Mouse (Mus musculus) embryonic stem cell, embryonic (primary cell): ENCODE results near the gene Fxyd5.

Source experiments
- CTCF ChIA-PET, 4 experiments: fragments of 300-600 bp in 2 of 4; fragments of 350-600 bp in 2 of 4; sonication (Branson Sonifier 250); formaldehyde crosslinking; loops; one replicate each; lab custom pipeline; 2022; ENCODE audit warnings: inconsistent platforms in 2 of 4; lab: Charles Lee
- POLR2A ChIA-PET, 4 experiments: fragments of 300-600 bp in 2 of 4; fragments of 350-600 bp in 2 of 4; sonication (Branson Sonifier 250); formaldehyde crosslinking; loops; one replicate each; lab custom pipeline; 2022; ENCODE audit warnings: antibody characterized with exemption in 4 of 4, inconsistent platforms in 1 of 4; lab: Charles Lee

The Fxyd5 gene

DNA sequence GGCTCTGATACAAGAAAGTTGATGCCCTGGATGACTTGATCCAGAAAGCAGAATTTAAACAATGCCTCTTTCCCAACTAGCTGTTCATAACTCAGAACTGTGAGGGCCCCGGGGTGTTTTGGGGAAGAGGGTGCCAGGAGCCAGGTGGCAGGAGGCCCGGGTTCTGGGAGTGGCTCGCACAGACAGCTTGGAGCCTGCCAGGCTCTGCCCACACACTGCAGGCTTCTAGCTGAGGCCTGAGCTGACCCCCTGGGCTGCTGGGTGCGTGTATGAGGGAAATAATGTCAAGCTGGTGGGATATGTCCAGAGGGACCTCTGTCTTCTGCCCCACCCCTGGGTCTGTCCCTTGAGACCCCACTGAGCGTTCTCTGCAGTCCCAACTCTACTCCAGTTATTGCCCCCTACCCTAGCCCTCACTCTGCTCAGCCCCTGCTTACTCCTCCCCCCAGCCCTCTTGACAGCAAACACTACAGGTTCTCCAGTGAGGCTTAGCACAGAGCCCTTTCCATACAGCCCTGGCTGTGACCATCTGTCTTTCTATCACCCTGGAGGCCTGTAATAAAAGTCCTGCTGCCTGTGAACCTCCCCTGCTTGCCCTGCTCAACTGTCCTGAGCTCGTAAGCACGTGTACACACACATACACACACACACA lies 31.9 kb upstream of the Fxyd5 start:
- CTCF ChIA-PET, result interaction anchor here in 1 of 4 experiments (1.4 kb wide), 1 partner anchor 24 kb away, joined by 7 read pairs; no protein-coding TSS in a partner anchor
- POLR2A ChIA-PET, result no interaction called here

DNA sequence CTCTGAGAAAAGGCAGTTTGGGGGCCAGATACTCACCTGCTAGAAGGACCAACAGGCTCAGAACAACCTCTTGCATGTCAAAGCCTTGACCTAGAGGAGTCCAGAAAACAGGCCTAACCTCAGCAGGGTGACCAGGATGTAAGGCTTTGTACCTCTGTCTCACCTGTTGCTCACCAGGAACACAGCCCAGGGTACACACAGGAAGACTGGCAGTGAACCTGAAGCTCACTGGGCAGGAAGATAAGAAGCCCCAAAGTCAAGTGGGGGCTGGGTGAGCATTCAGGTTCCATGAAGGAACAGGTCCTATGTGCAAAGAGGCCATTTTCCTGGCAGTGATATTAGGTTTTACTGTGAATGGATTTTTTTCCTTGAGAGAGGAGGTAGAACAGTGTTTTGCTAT lies 31.3 kb upstream of the Fxyd5 start:
- POLR2A ChIA-PET, result no interaction called here
- CTCF ChIA-PET, result no interaction called here

DNA sequence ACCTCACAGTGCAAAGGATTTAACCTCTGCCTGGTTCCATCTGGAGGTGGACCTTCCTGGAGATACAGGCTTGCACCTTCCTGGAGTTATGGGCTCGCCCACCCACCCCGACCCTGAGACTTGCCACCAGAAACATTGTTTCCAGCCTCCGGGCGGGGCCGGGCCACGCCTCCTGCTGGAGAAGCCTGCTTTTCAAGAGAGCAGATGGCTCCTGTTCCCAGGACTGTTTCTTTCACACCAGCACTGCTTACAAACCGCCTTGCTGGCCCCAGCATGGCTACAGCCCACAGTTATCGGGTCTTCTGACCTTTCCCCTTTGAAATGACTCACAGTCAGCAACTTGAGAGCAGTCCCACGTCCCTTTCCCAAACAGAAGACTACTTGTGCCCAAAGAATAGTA lies 30.0 kb upstream of the Fxyd5 start:
- ChIA-PET CTCF (interaction anchor here in 1 of 4 experiments (3.0 kb wide), 1 partner anchor 13 kb away, joined by 8 read pairs; the partner anchor contains the start of gene Lgi4), POLR2A (no interaction called here)

DNA sequence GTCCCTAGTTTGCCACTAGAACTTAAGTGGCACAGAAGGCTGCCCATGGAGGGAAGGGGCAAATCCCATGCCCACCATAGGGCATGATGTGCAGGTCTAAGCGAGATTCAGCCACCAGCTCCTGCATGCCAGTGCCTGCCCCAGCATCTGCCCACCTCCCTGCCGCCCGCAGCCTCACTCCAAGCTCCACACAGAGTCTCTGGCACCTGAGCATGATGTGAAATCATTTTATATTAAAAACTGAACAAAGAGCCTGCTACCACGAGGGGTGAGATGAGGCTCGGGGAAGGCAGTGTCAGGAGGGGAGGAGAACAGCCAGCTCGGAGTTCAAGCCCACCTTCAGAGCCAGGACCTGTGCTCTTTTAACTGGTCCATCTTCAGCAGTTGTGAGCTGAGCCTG lies 28.0 kb upstream of the Fxyd5 start:
- POLR2A ChIA-PET, result interaction anchor here in 1 of 4 experiments (1.1 to 1.5 kb wide), 2 partner anchors 12 to 28 kb away, joined by 3 to 4 read pairs; no protein-coding TSS in a partner anchor
- CTCF ChIA-PET, result interaction anchor here (1.0 to 4.5 kb wide), 9 partner anchors 8 to 27 kb away, joined by 3 to 30 read pairs (median 5); partner anchors contain the start of gene Lgi4 (in 2 of the 4)

DNA sequence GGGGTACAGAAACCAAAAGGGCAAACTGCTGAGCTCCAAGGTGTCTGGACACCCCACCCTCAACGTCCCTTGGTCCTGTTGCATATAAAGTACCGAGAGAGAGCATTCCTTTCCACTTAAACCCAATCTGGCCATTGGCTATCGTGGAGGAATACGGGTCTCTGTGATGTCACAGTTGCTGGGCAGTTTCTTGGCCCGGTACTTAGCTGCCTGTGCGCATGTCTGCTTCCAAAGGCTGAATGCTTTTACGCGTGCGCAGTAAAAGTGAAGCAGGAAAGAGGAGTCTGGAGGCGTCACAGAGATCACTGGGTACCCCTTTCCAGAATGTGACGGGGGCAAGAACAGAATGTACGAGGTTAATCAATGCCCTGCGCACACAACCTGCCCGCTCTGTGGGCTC lies 27.2 kb upstream of the Fxyd5 start:
- ChIA-PET POLR2A (interaction anchor here in 1 of 4 experiments (0.6 to 1.1 kb wide), 2 partner anchors 12 to 14 kb away, joined by 3 read pairs; no protein-coding TSS in a partner anchor), CTCF (interaction anchor here (1.0 to 4.5 kb wide), 9 partner anchors 8 to 28 kb away, joined by 3 to 30 read pairs (median 5); partner anchors contain the start of gene Lgi4 (in 2 of the 4))

DNA sequence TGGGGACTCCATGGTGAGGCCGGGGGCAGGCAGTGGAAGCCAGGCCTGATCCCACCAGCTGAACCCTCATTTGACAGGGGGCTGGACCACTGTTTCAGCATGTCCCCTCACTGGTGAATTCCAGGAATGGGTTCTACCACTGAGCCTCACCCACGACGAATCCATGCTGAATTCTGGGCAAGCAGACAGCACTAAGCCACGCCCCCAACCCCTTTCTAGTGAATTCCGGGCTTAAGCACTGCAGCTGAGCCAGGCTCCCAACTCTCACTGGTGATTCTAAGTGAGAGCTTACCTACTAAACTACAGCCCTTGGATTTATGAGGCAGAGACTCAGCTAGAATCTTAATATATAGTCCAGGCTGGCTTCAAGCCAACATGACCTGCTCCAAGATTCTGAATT lies 25.6 kb upstream of the Fxyd5 start:
- CTCF ChIA-PET, result interaction anchor here in 3 of 4 experiments (0.7 to 4.5 kb wide), 17 partner anchors 9 to 434 kb away, joined by 3 to 30 read pairs (median 6); partner anchors contain the start of genes Lgi4 (in 2 of the 3), Fxyd1 (in 1 of the 3) and Gramd1a (in 1 of the 3)
- POLR2A ChIA-PET, result interaction anchor here in 2 of 4 experiments (0.7 to 2.2 kb wide), 11 partner anchors 10 to 85 kb away, joined by 3 to 6 read pairs (median 3); no protein-coding TSS in a partner anchor

DNA sequence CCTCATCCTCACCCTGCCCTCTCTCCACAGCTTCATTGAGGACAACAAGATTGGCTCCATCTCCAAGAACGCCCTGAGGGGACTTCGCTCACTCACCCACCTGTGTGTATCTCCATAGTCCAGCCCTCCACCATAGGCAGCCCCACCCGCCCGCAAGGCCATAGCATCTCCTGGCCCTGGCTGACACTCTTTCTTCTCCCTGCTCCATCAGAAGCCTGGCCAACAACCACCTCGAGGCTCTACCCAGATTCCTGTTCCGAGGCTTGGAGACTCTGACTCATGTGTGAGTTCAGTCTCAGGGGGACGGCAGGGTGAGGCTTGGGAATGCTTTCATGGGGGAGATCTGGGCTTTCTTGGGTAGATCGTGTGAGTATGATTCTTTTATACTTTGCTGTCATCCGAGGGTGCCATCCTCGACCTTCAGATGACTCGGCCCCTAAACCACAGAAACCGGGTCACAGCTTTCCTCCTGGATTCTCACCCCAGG lies 20.8 kb upstream of the Fxyd5 start:
- ChIA-PET POLR2A (interaction anchor here in 1 of 4 experiments (0.7 kb wide), 1 partner anchor 364 kb away, joined by 3 read pairs; no protein-coding TSS in a partner anchor), CTCF (interaction anchor here in 1 of 4 experiments (1.1 to 1.2 kb wide), 2 partner anchors 11 to 15 kb away, joined by 3 read pairs; no protein-coding TSS in a partner anchor)

DNA sequence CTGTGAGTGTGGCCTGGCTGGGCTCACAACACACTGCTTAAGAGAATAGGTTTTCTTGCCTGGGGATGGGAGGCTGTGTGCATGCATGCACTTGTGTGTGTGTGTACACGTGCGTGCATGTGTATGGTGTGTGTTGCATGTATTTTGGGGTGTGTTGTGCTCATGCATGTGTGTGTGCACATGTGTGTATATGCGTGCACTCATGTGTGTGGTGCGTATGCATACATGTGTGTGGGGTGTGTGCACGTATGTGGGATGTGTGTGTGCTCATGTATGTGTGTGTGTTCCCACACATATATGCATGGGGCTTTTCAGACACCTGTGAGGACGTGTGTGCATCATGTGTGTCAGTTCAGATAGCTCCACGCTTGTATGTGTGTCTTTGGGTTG lies 18.3 kb upstream of the Fxyd5 start:
- CTCF ChIA-PET, result interaction anchor here in 2 of 4 experiments (0.9 to 5.3 kb wide), 6 partner anchors 9 to 37 kb away, joined by 3 to 38 read pairs (median 4); partner anchors contain the start of genes Fxyd3 (in 1 of the 2) and Fxyd7 (in 1 of the 2)
- POLR2A ChIA-PET, result no interaction called here

DNA sequence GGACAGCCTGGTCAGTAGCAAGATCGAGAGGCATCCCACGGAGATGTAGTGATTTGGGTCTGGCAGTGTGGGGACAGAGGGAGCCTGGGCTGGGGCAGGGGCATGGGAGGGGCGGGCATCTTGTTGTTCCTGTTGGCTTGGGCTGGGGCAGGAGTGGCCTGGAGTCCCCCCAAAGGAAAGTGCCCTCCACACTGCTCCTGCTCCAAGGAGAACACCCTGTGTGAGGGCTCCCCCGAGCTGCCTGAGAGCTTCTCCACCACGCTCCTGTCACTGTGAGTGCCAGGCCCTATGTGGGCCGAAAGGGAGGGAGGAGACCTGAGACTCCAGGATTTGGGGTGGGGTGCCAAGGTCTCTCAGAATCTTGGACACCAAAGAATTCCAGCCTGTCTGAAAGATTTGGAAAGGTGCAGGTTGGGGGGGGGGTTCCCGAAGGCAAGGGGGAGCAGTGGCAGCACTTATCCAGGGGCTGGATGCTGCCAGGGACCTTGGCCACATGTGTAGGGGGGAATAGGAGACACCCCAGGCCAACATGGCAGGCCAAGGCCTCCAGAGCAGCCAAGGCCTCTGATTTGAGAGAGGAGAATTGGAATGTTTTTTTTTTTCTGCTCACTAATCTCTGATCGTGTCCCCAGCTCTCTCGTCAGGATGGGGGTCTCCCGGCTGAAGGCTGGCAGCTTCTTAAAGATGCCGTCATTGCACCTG lies 17.8 kb upstream of the Fxyd5 start:
- ChIA-PET POLR2A (no interaction called here), CTCF (interaction anchor here in 3 of 4 experiments (0.7 to 5.3 kb wide), 10 partner anchors 9 to 60 kb away, joined by 3 to 38 read pairs (median 4); partner anchors contain the start of genes Fxyd3 (in 1 of the 3) and Fxyd7 (in 1 of the 3))

DNA sequence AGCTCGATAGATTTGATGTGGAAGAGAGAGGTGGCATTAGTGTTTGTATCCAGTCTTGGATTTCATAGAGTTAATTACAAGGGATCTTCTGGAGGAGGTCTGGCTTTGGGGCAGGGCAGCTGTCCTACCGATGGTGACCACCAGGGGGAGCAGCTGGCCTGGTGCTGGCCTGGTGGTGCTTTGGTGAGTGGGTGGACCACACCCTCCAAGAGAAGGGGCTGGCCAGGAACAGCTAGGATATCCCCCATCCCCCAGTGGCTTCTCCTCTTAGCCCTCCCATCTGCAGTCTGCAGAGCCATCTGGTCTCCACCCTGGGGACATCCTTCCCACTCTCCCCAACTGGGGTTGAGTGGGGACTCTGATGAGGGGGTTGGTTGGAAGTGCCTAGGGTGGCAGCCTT lies 16.8 kb upstream of the Fxyd5 start, which contains the start of gene Lgi4:
TSS of gene Lgi4 (plus strand) at position 235 of the 400 bp plus-strand sequence.
- ChIA-PET POLR2A (interaction anchor here in 3 of 4 experiments (0.7 to 1.4 kb wide), 3 partner anchors 19 to 73 kb away, joined by 3 to 4 read pairs (median 3); no protein-coding TSS in a partner anchor), CTCF (interaction anchor here (0.7 to 5.3 kb wide), 28 partner anchors 8 to 253 kb away, joined by 3 to 38 read pairs (median 5); partner anchors contain the start of genes Fxyd3 (in 1 of the 4) and Gramd1a (in 1 of the 4))

DNA sequence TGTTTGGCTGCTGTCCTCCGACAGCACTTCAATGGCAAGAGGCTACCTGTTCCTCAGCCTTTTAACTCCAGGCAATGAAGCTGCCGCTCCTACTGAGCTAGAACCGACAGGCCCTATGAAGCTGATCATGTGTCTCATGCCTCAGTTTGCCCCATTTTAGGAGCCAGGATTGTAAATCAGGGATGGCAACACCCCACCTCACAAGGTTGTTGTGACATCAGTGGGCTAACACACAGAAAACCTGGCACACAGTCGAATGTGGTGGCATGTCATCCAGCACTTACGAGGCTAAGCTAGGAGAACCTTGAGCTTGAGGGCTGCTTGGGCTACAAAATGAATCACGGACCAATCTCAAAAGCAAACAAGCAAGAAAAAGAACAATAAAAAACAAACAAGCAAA lies 15.9 kb upstream of the Fxyd5 start:
- POLR2A ChIA-PET, result interaction anchor here in 2 of 4 experiments (1.4 kb wide), 2 partner anchors 11 to 40 kb away, joined by 3 read pairs; no protein-coding TSS in a partner anchor
- CTCF ChIA-PET, result interaction anchor here in 3 of 4 experiments (0.9 to 5.3 kb wide), 15 partner anchors 9 to 252 kb away, joined by 3 to 38 read pairs (median 8); partner anchors contain the start of gene Fxyd3 (in 1 of the 3)

DNA sequence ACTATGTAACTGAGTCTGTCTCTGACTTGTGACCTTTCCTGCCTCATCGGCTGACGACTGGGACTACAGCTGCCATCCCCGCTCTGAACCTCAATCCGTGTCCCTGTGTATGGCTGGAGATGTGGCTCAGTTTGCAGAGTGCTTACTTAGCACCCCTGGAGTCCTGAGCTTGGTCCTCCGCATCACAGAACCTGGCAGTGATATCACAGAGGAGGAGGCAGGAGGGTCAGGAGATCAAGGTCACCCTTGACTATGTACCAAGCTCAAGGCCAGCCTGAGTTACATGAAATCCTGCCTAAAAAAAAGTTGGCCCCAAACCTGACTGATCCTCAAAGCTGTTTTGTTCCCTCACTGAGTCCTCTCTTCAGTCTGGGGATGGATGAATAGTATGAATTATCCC lies 15.4 kb upstream of the Fxyd5 start:
- POLR2A ChIA-PET, result interaction anchor here in 2 of 4 experiments (1.0 to 1.4 kb wide), 2 partner anchors 12 to 14 kb away, joined by 3 read pairs; no protein-coding TSS in a partner anchor
- CTCF ChIA-PET, result interaction anchor here in 3 of 4 experiments (1.0 to 5.3 kb wide), 7 partner anchors 10 to 119 kb away, joined by 3 to 38 read pairs (median 9); partner anchors contain the start of gene Fxyd3 (in 1 of the 3)

DNA sequence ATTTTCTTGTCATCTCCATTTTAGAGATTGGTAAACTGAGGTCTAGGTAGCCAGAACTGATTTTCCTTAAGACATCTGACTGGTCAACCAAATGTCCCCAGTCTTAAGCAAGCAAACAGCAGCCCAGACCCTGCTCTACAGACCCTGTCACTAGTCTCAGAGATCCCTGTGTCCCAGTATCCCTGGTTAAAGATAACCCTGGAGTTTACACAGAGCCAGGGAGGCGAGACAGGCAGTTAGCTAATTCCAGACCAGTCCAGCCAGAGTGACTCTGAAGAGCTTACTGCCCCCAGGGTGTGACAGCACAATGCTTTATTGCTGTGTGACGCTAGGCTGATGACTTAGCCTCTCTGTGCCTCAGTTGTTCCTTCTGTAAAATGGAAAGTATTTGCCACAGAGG lies 14.8 kb upstream of the Fxyd5 start, which contains the start of gene Fxyd1:
TSS of gene Fxyd1 (minus strand) at position 129 of the 400 bp plus-strand sequence.
- POLR2A ChIA-PET, result interaction anchor here in 2 of 4 experiments (1.0 to 1.4 kb wide), 3 partner anchors 13 to 83 kb away, joined by 3 read pairs; no protein-coding TSS in a partner anchor
- CTCF ChIA-PET, result interaction anchor here (0.5 to 5.3 kb wide), 7 partner anchors 10 to 195 kb away, joined by 3 to 38 read pairs (median 4); partner anchors contain the start of gene Fxyd3 (in 1 of the 4)

DNA sequence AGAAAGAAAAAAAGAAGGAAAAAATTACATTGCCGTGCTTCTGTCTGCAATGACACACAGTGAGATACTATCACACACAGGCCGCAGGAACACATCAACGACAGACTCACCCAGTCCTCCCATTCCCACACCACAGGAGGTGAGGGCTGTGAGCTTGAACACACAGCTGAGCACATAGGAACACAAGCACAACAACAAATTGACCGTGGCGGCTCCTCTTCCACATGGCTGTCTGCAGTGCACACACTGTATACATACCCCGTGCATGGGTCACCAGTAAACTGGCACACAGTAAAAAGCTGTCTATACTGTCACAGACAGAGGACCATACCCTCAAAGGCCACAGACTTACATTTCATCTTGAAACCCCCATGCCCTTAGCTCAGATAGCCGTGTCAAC lies 14.2 kb upstream of the Fxyd5 start:
- ChIA-PET POLR2A (interaction anchor here in 2 of 4 experiments (0.7 to 1.0 kb wide), 3 partner anchors 11 to 82 kb away, joined by 3 read pairs; no protein-coding TSS in a partner anchor), CTCF (interaction anchor here (0.6 to 5.3 kb wide), 6 partner anchors 21 to 89 kb away, joined by 3 to 38 read pairs (median 4); partner anchors contain the start of gene Fxyd3 (in 1 of the 4))

DNA sequence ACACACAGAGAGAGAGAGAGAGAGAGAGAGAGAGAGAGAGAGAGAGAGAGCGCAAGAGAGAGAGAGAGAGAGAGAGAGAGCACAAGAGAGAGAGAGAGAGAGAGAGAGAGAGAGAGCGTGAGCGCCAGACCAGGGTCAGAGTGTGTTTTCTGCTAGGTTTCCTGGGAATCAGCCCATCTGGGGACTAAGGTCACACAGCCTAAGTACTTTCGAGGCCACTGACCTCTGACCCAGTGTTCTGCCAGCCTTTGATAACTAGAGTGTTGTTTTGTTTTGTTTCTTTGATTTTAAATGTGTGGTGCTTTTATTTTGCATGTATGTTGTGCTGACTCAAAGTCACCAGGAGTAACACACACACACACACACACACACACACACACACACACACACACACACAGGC lies 13.6 kb upstream of the Fxyd5 start:
- CTCF ChIA-PET, result interaction anchor here in 2 of 4 experiments (0.6 to 1.8 kb wide), 4 partner anchors 22 to 106 kb away, joined by 3 to 5 read pairs (median 4); no protein-coding TSS in a partner anchor
- POLR2A ChIA-PET, result no interaction called here

DNA sequence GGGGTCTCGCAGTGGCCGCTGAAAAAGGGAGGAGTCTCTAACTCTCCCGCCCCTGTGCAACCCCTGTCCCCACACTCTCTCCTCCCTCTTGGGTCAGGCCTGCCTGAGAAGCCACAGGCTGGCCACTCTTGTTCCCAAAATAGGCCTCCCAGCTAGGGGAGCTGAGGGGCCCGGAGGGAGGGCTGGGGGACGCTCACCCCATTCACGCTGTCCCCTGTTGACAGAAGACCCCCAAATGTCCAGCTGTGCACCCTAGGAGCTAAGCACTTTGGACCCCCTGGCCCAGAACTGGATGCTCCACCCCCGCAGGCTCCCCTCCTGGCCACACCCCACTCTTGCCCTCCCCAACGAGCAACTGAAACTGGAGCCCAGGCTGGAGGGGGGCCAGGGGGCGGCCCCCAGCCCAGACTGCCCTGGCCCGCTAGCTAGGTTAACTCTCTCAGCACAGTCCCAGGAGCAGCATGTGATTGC lies 13.1 kb upstream of the Fxyd5 start:
- POLR2A ChIA-PET, result interaction anchor here in 2 of 4 experiments (0.5 to 1.1 kb wide), 2 partner anchors 62 to 142 kb away, joined by 3 to 4 read pairs; no protein-coding TSS in a partner anchor
- CTCF ChIA-PET, result interaction anchor here in 2 of 4 experiments (0.6 to 1.8 kb wide), 5 partner anchors 23 to 107 kb away, joined by 3 to 5 read pairs (median 4); no protein-coding TSS in a partner anchor
